Mouse (Mus musculus) heart, postnatal 25 days (tissue): ENCODE measurements around the gene Larp1b. TPM values are rescaled to one million over a fixed set of nuclear protein-coding genes. Genes with fewer than 3 reads are reported as not detected.
"Not testable (repeated sequence)": the region's sequence is repeated elsewhere in the genome, so short reads cannot be mapped to it uniquely, and the experiment has no call there.

Source experiments
- DNase-seq: peaks from one replicate; pipeline ENCODE4 v3.0.0; 2022; ENCODE audit warnings: low spot score
- intact Hi-C: fragments of 180-260 bp; cut with DNase I; formaldehyde crosslinking; loops from one replicate; pipeline ENCODE4 v1.15.1; 2025
- total RNA-seq, 2 experiments: library from RNA; stranded (reverse); gene quantifications; 2 replicates each; pipeline ENCODE4 v1.2.3; 2021

Larp1b gene
- total RNA-seq, result 10 to 100 TPM; 70.7 to 75.7 TPM

GRCm38 (mm10) chr3:40949170-40949902, at the start of gene Larp1b:
TSS of gene Larp1b (plus strand) at chr3:40949828.
- DNase-seq, result peak; percentile 98
- intact Hi-C loops, result loop anchor here (2.0 to 5.0 kb wide), 2 partner anchors 57 to 133 kb away; partner anchors contain the start of gene Pgrmc2

GRCm38 (mm10) chr3:40902443-40902842, 47.2 kb upstream of the Larp1b start, which contains the start of gene 1700034I23Rik:
TSS of gene 1700034I23Rik (minus strand) at chr3:40902543.
- intact Hi-C loops, DNase-seq: not testable (repeated sequence)

GRCm38 (mm10) chr3:40938189-40938588, 11.4 kb upstream of the Larp1b start:
- no peak for DNase-seq
- intact Hi-C loops, result no loop called here

GRCm38 (mm10) chr3:40938592-40938991, 11.0 kb upstream of the Larp1b start:
- no peak for DNase-seq
- intact Hi-C loops, result no loop called here

GRCm38 (mm10) chr3:40939019-40939418, 10.6 kb upstream of the Larp1b start:
- intact Hi-C loops, result no loop called here

GRCm38 (mm10) chr3:40949903-40950600, 424 bp downstream of the Larp1b start:
- DNase-seq, result peak; percentile 13
- intact Hi-C loops, result loop anchor here (2.0 to 10.0 kb wide), 5 partner anchors 57 to 795 kb away; partner anchors contain the start of genes D3Ertd751e, Pgrmc2 and Sclt1

More at GRCm38 (mm10) chr3:40939019-40939418, 10.6 kb upstream of the Larp1b start:
- DNase-seq, result no peak

GRCm38 (mm10) chr3:40950601-40951201, 1.1 kb downstream of the Larp1b start:
- peak; percentile 31 for DNase-seq
- intact Hi-C loops, result loop anchor here (5.0 to 10.0 kb wide), 3 partner anchors 203 to 794 kb away; partner anchors contain the start of genes D3Ertd751e and Sclt1

GRCm38 (mm10) chr3:40951365-40951764, 1.7 kb downstream of the Larp1b start:
- intact Hi-C loops, result loop anchor here (5.0 to 10.0 kb wide), 3 partner anchors 204 to 793 kb away; partner anchors contain the start of genes D3Ertd751e and Sclt1
- no peak for DNase-seq

- DNase-seq, result no peak
- intact Hi-C loops, result loop anchor here (5.0 to 10.0 kb wide), 3 partner anchors 205 to 792 kb away; partner anchors contain the start of genes D3Ertd751e and Sclt1
These were observed 3.0 kb downstream of the Larp1b start for GRCm38 (mm10) chr3:40952606-40953005.

- intact Hi-C loops, result loop anchor here (5.0 to 10.0 kb wide), 3 partner anchors 207 to 790 kb away; partner anchors contain the start of genes D3Ertd751e and Sclt1
- DNase-seq, result no peak
These were observed 5.2 kb downstream of the Larp1b start for GRCm38 (mm10) chr3:40954792-40955191.

- intact Hi-C loops, result loop anchor here (10.0 kb wide), 1 partner anchor 786 kb away; the partner anchor contains the start of genes D3Ertd751e and Sclt1
These were observed 9.2 kb downstream of the Larp1b start for GRCm38 (mm10) chr3:40958831-40959230.

GRCm38 (mm10) chr3:40980758-40981157, 31.1 kb downstream of the Larp1b start:
- DNase-seq, result no peak
- intact Hi-C loops, result no loop called here

More at GRCm38 (mm10) chr3:40958831-40959230, 9.2 kb downstream of the Larp1b start:
- no peak for DNase-seq

GRCm38 (mm10) chr3:40987539-40987938, 37.9 kb downstream of the Larp1b start:
- no peak for DNase-seq
- intact Hi-C loops, result no loop called here

GRCm38 (mm10) chr3:40988722-40989121, 39.1 kb downstream of the Larp1b start:
- intact Hi-C loops, result no loop called here
- DNase-seq, result no peak

- intact Hi-C loops, result no loop called here
- DNase-seq, result no peak
These were observed 41.9 kb downstream of the Larp1b start for GRCm38 (mm10) chr3:40991541-40991940.

- no peak for DNase-seq
- intact Hi-C loops, result no loop called here
These were observed 45.5 kb downstream of the Larp1b start for GRCm38 (mm10) chr3:40995161-40995560.

- intact Hi-C loops, result no loop called here
- DNase-seq, result no peak
These were observed 59.7 kb downstream of the Larp1b start for GRCm38 (mm10) chr3:41009315-41009714.

- no peak for DNase-seq
- intact Hi-C loops, result no loop called here
These were observed 60.4 kb downstream of the Larp1b start for GRCm38 (mm10) chr3:41009990-41010389.

GRCm38 (mm10) chr3:41010701-41011100, 61.1 kb downstream of the Larp1b start:
- intact Hi-C loops, result no loop called here
- no peak for DNase-seq

GRCm38 (mm10) chr3:41012451-41012850, 62.8 kb downstream of the Larp1b start:
- DNase-seq, result no peak
- intact Hi-C loops, result no loop called here
